Mouse (Mus musculus) G1E (cell line): ENCODE measurements at regions not wholly inside any gene's neighbourhood (a gene's known extent, or its start where the extent isn't known, plus 50 kb on each side); places are given as distances from the start of the nearest gene placed in this dataset.

Source experiments
- CTCF ChIP-seq: IDR thresholded peaks from 2 replicates; pipeline ENCODE4 v1.5.1; 2012; ENCODE audit warnings: low read depth, low read length, inconsistent platforms, mixed read lengths
- GATA1 ChIP-seq: IDR thresholded peaks from 2 replicates; pipeline ENCODE4 v1.6.1; 2012; ENCODE audit warnings: borderline replicate concordance, low read length, inconsistent platforms, mixed read lengths

DNA sequence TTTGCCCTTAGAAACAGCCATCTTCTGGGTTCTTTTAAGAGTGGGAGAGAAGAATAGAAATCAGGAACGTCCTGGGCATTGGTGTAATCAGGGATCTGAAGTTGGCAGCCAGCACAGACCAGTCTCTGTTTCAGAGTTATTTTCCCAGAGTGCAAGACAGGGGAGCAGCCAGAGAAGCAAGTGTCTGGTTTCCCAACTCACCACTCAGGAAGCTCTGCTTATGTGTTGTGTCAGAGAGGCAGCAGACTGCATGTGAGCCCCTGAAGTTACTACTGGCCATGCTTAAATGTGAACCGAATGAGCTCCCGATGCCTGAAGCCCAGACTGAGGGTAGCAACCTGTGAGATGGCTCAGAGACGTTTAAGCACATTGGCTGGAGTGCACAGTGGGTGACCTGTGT is 133.7 kb downstream of the Tgfb2 start:
- TF ChIP-seq CTCF = no peak
- no peak for TF ChIP-seq GATA1
